Mouse (Mus musculus): ENCODE measurements around the gene Prkcq. TPM values are rescaled to one million over a fixed set of nuclear protein-coding genes. Genes with fewer than 3 reads are reported as not detected.

Gene Prkcq
- polyA plus RNA-seq, 1 experiment from 2014 or later, result 0.88 TPM

- H3K27me3 ChIP-seq (ENCODE audit: control insufficient read depth, insufficient read depth, low read length), result no peaks in the 10 kb centered on the region
- H3K4me3 ChIP-seq (ENCODE audit: control insufficient read depth in 1 of 2, insufficient read depth in 1 of 2, low read depth in 1 of 2, low read length in 2 of 2), result no peak overlapping the region
- WGBS, result 71% methylated on average over 7 of the region's 7 CpGs
- no peak overlapping the region for H3K27ac ChIP-seq (replicated peaks in 1 of 2; ENCODE audit: control insufficient read depth in 1 of 2, insufficient read depth in 1 of 2, low read depth in 2 of 2, low read length in 2 of 2)
- H3K4me2 ChIP-seq (ENCODE audit: low read length), result no peak overlapping the region
- no peaks in the 10 kb centered on the region for H3K9me3 ChIP-seq (ENCODE audit: control insufficient read depth, low read length)
- H3K4me1 ChIP-seq (ENCODE audit: control insufficient read depth in 2 of 2, insufficient read depth in 2 of 2, low read length in 2 of 2), result no peaks in the 10 kb centered on the region
- no peak for ATAC-seq (ENCODE audit: insufficient number of reproducible peaks, insufficient read depth, low FRiP score, low read depth)
- H3K9ac ChIP-seq (ENCODE audit: low read length), result no peak overlapping the region
- H3K36me3 ChIP-seq (ENCODE audit: control insufficient read depth, insufficient read depth, low read length), result no peaks in the 10 kb centered on the region
Measured at GRCm38 (mm10) chr2:11150975-11151374, 20.9 kb upstream of the Prkcq start.

DNA sequence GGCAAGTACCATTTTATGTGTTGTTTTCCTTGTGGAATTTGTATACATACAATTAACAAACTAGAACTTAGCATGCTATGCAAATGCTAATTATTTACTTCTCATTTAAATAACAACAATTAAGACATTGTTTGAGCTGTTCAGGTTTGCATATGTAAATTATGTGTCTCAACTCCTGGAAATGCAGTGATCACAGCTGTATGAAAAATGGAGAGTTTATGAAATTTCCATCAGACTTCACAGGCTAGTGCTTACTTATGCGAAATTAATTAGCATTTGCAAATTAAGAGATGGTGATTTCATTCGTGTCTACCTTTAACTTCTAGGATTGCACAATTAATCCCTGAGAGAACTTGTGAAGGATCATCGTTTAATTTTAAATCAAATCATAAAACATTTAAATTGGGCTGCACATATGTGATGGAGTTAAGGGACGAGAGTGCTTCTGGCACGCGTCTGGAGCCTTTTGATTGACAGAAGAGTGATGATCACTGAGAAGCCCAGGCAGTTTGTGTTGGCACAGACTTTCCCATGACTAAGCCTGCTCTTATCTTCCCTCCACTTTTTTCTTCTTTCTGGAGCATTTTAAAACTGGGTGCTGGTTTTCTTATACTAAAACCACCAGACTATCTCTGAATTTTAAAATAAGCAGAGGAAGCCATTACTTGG, 20.1 kb upstream of the Prkcq start:
- Histone ChIP-seq H3K4me3 (ENCODE audit: control insufficient read depth in 1 of 2, insufficient read depth in 1 of 2, low read depth in 1 of 2, low read length in 2 of 2) (no peak overlapping the region), H3K9me3 (ENCODE audit: control insufficient read depth, low read length) (no peaks in the 10 kb centered on the region), H3K9ac (ENCODE audit: low read length) (no peak overlapping the region), H3K4me2 (ENCODE audit: low read length) (no peak overlapping the region), H3K27me3 (ENCODE audit: control insufficient read depth, insufficient read depth, low read length) (no peaks in the 10 kb centered on the region), H3K4me1 (ENCODE audit: control insufficient read depth in 2 of 2, insufficient read depth in 2 of 2, low read length in 2 of 2) (no peaks in the 10 kb centered on the region), H3K36me3 (ENCODE audit: control insufficient read depth, insufficient read depth, low read length) (no peaks in the 10 kb centered on the region), H3K27ac (replicated peaks in 1 of 2; ENCODE audit: control insufficient read depth in 1 of 2, insufficient read depth in 1 of 2, low read depth in 2 of 2, low read length in 2 of 2) (no peak overlapping the region)
- 54% methylated on average over 6 of the region's 6 CpGs for WGBS
- no peak for ATAC-seq (ENCODE audit: insufficient number of reproducible peaks, insufficient read depth, low FRiP score, low read depth)

GRCm38 (mm10) chr2:11159641-11160040, 12.3 kb upstream of the Prkcq start:
- no peaks in the 10 kb centered on the region for H3K36me3 ChIP-seq (ENCODE audit: control insufficient read depth, insufficient read depth, low read length)
- no peak for ATAC-seq (ENCODE audit: insufficient number of reproducible peaks, insufficient read depth, low FRiP score, low read depth)
- no peaks in the 10 kb centered on the region for H3K27me3 ChIP-seq (ENCODE audit: control insufficient read depth, insufficient read depth, low read length)
- H3K27ac ChIP-seq (replicated peaks in 1 of 2; ENCODE audit: control insufficient read depth in 1 of 2, insufficient read depth in 1 of 2, low read depth in 2 of 2, low read length in 2 of 2), result no peak overlapping the region
- no peak overlapping the region for H3K4me2 ChIP-seq (ENCODE audit: low read length)
- no peaks in the 10 kb centered on the region for H3K9me3 ChIP-seq (ENCODE audit: control insufficient read depth, low read length)
- H3K9ac ChIP-seq (ENCODE audit: low read length), result no peak overlapping the region
- H3K4me1 ChIP-seq (ENCODE audit: control insufficient read depth in 2 of 2, insufficient read depth in 2 of 2, low read length in 2 of 2), result no peaks in the 10 kb centered on the region
- 85% methylated on average over 7 of the region's 7 CpGs for WGBS
- no peak overlapping the region for H3K4me3 ChIP-seq (ENCODE audit: control insufficient read depth in 1 of 2, insufficient read depth in 1 of 2, low read depth in 1 of 2, low read length in 2 of 2)

DNA sequence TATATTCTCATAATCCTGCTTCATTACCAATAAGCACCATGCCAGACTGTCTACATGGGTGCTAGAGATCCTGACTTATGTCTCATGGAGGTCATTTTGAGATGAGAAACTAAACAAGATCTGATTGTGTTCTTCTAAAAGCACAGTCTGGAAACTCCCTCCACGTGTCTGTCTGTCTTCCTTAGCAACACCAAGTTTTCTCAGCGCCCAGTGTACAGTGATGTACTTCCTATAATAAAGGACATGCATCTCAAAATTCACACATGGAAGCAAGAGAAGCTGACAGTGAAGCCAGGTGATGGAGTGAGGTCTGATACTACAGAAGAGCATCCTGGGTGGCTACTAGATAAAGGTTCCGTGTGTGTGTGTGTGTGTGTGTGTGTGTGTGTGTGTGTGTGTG, 11.2 kb upstream of the Prkcq start:
- Histone ChIP-seq H3K27me3 (ENCODE audit: control insufficient read depth, insufficient read depth, low read length) (no peaks in the 10 kb centered on the region), H3K36me3 (ENCODE audit: control insufficient read depth, insufficient read depth, low read length) (no peaks in the 10 kb centered on the region), H3K4me2 (ENCODE audit: low read length) (no peak overlapping the region), H3K4me1 (ENCODE audit: control insufficient read depth in 2 of 2, insufficient read depth in 2 of 2, low read length in 2 of 2) (no peaks in the 10 kb centered on the region), H3K27ac (replicated peaks in 1 of 2; ENCODE audit: control insufficient read depth in 1 of 2, insufficient read depth in 1 of 2, low read depth in 2 of 2, low read length in 2 of 2) (no peak overlapping the region), H3K9ac (ENCODE audit: low read length) (no peak overlapping the region), H3K4me3 (ENCODE audit: control insufficient read depth in 1 of 2, insufficient read depth in 1 of 2, low read depth in 1 of 2, low read length in 2 of 2) (no peak overlapping the region), H3K9me3 (ENCODE audit: control insufficient read depth, low read length) (no peaks in the 10 kb centered on the region)
- no peak for ATAC-seq (ENCODE audit: insufficient number of reproducible peaks, insufficient read depth, low FRiP score, low read depth)
- WGBS, result 71% methylated on average over 3 of the region's 3 CpGs

- Histone ChIP-seq H3K4me2 (ENCODE audit: low read length) (no peak overlapping the region), H3K9ac (ENCODE audit: low read length) (no peak overlapping the region), H3K9me3 (ENCODE audit: control insufficient read depth, low read length) (no peaks in the 10 kb centered on the region), H3K4me1 (ENCODE audit: control insufficient read depth in 2 of 2, insufficient read depth in 2 of 2, low read length in 2 of 2) (no peaks in the 10 kb centered on the region), H3K27ac (replicated peaks in 1 of 2; ENCODE audit: control insufficient read depth in 1 of 2, insufficient read depth in 1 of 2, low read depth in 2 of 2, low read length in 2 of 2) (no peak overlapping the region), H3K27me3 (ENCODE audit: control insufficient read depth, insufficient read depth, low read length) (no peaks in the 10 kb centered on the region), H3K4me3 (ENCODE audit: control insufficient read depth in 1 of 2, insufficient read depth in 1 of 2, low read depth in 1 of 2, low read length in 2 of 2) (no peak overlapping the region), H3K36me3 (ENCODE audit: control insufficient read depth, insufficient read depth, low read length) (no peaks in the 10 kb centered on the region)
- WGBS, result 80% methylated on average over 4 of the region's 4 CpGs
- no peak for ATAC-seq (ENCODE audit: insufficient number of reproducible peaks, insufficient read depth, low FRiP score, low read depth)
Measured at GRCm38 (mm10) chr2:11161336-11161735, 10.6 kb upstream of the Prkcq start.

DNA sequence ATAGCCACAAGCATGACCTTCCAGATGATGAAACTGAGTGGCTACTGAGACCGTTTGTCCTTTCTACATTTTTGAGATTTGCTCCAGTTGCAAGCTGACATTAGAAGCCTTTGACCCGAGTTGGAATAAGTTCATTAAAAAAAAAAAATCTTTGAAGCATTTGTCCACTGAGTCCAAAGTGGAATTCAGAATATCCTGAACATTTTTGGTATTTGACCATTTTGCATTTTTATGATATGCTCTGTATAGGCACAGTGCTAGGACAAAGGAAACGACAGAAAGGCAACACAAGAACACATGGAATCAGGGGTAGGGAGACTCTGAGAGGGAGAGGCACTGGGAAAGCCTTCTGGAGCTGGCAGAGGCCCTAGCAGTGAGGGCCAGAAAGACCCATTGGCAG, 9.2 kb upstream of the Prkcq start:
- Histone ChIP-seq H3K4me2 (ENCODE audit: low read length) (no peak overlapping the region), H3K27ac (replicated peaks in 1 of 2; ENCODE audit: control insufficient read depth in 1 of 2, insufficient read depth in 1 of 2, low read depth in 2 of 2, low read length in 2 of 2) (no peak overlapping the region), H3K4me1 (ENCODE audit: control insufficient read depth in 2 of 2, insufficient read depth in 2 of 2, low read length in 2 of 2) (no peaks in the 10 kb centered on the region), H3K9me3 (ENCODE audit: control insufficient read depth, low read length) (no peaks in the 10 kb centered on the region), H3K4me3 (ENCODE audit: control insufficient read depth in 1 of 2, insufficient read depth in 1 of 2, low read depth in 1 of 2, low read length in 2 of 2) (no peak overlapping the region), H3K36me3 (ENCODE audit: control insufficient read depth, insufficient read depth, low read length) (no peaks in the 10 kb centered on the region), H3K27me3 (ENCODE audit: control insufficient read depth, insufficient read depth, low read length) (no peaks in the 10 kb centered on the region), H3K9ac (ENCODE audit: low read length) (no peak overlapping the region)
- WGBS, result 49% methylated on average over 3 of the region's 3 CpGs
- no peak for ATAC-seq (ENCODE audit: insufficient number of reproducible peaks, insufficient read depth, low FRiP score, low read depth)

- H3K4me2 ChIP-seq (ENCODE audit: low read length), result no peak overlapping the region
- no peaks in the 10 kb centered on the region for H3K4me1 ChIP-seq (ENCODE audit: control insufficient read depth in 2 of 2, insufficient read depth in 2 of 2, low read length in 2 of 2)
- no peaks in the 10 kb centered on the region for H3K36me3 ChIP-seq (ENCODE audit: control insufficient read depth, insufficient read depth, low read length)
- H3K9ac ChIP-seq (ENCODE audit: low read length), result no peak overlapping the region
- no peaks in the 10 kb centered on the region for H3K27me3 ChIP-seq (ENCODE audit: control insufficient read depth, insufficient read depth, low read length)
- H3K4me3 ChIP-seq (ENCODE audit: control insufficient read depth in 1 of 2, insufficient read depth in 1 of 2, low read depth in 1 of 2, low read length in 2 of 2), result no peak overlapping the region
- no peak overlapping the region for H3K27ac ChIP-seq (replicated peaks in 1 of 2; ENCODE audit: control insufficient read depth in 1 of 2, insufficient read depth in 1 of 2, low read depth in 2 of 2, low read length in 2 of 2)
- no peak for ATAC-seq (ENCODE audit: insufficient number of reproducible peaks, insufficient read depth, low FRiP score, low read depth)
- 76% methylated on average over 3 of the region's 3 CpGs for WGBS
- H3K9me3 ChIP-seq (ENCODE audit: control insufficient read depth, low read length), result no peaks in the 10 kb centered on the region
Measured at GRCm38 (mm10) chr2:11164170-11164569, 7.7 kb upstream of the Prkcq start.

- Histone ChIP-seq H3K27ac (replicated peaks in 1 of 2; ENCODE audit: control insufficient read depth in 1 of 2, insufficient read depth in 1 of 2, low read depth in 2 of 2, low read length in 2 of 2) (no peak overlapping the region), H3K9ac (ENCODE audit: low read length) (no peak overlapping the region), H3K4me3 (ENCODE audit: control insufficient read depth in 1 of 2, insufficient read depth in 1 of 2, low read depth in 1 of 2, low read length in 2 of 2) (no peak overlapping the region), H3K4me1 (ENCODE audit: control insufficient read depth in 2 of 2, insufficient read depth in 2 of 2, low read length in 2 of 2) (no peaks in the 10 kb centered on the region), H3K36me3 (ENCODE audit: control insufficient read depth, insufficient read depth, low read length) (no peaks in the 10 kb centered on the region), H3K9me3 (ENCODE audit: control insufficient read depth, low read length) (no peaks in the 10 kb centered on the region), H3K27me3 (ENCODE audit: control insufficient read depth, insufficient read depth, low read length) (0 out of 2 replicates have a peak, but pooled peaks cover 4% of the 10 kb centered on the region), H3K4me2 (ENCODE audit: low read length) (no peak overlapping the region)
- 60% methylated on average over 6 of the region's 6 CpGs for WGBS
- no peak for ATAC-seq (ENCODE audit: insufficient number of reproducible peaks, insufficient read depth, low FRiP score, low read depth)
Measured at GRCm38 (mm10) chr2:11169721-11170335, 2.1 kb upstream of the Prkcq start.

Data from heart, embryonic 14.5 days (tissue).